In the genomic region with DNA sequence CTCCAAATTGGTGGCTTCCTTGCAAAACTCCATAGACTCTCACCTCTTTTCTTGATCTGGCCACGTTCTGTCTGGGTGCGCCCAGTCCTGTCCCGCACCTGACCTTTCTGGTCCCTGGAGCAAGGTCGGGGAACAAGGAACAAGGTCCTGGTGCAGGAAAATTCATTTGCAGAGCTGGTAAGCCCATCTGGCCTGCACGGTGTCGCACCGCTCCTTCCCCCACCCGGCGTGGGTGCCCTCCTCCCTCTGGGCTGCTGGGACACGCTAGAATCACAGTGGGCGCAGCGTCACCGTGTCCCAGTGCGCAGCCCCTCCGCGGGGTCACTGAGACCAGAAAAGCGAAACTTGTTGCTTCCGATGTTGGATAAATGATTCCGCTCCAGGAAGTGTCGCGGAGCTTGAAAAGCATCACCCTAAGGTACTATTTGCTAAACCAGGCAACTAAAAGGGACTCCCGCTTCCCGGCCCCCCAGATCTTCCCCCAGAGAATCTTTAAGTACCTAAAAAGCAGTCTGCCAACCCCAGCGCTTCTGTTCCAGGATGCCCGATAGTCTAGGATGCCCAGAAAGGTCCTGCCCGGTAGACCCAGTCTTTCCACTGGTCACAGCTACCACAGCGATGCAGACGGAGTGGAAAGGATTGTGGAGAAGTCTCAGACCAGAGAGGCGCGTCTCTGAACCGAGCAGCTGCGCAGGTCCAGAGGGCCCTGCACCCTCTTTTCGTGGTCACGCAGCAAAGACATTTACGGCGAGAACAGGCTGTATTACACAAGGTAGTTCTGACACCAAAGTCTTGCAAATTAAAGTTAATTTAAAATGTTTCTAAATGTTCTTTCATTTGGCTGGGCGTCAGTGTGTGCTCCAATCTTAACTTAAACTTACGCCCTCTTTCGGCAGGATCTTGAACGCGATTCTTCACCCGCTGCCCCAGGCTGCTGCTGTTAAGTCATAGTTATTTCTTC, we compare ENCODE assay signal across 8 mouse cellular contexts. TPM values are rescaled to one million over a fixed set of nuclear protein-coding genes. Genes with fewer than 3 reads are reported as not detected.
A peak's percentile ranks its signal among the peaks of the same experiment; 100 is the strongest.
DNase-seq lines count a peak whose midpoint lies in the region; ATAC-seq and TF ChIP-seq lines count a peak whose summit lies in the region.

A gene (minus strand): TSS at position 717 of the 961 bp plus-strand sequence.

- H3K4me2 ChIP-seq in hindbrain, embryonic 15.5 days = peak within 1 kb of the TSS; percentile 97

- no peak for ATAC-seq in hindbrain, embryonic 15.5 days (ENCODE audit: low FRiP score, low read depth)

- no peak within 1 kb of the TSS for H3K27ac ChIP-seq in bone marrow macrophage, adult 2 months (ENCODE audit: insufficient read depth, low read depth, low read length)
- H3K27ac ChIP-seq in hindbrain, embryonic 15.5 days (replicated peaks) = no peak within 1 kb of the TSS
- no peak within 1 kb of the TSS for H3K27ac ChIP-seq in thymus, adult 2 months (ENCODE audit: control insufficient read depth, insufficient read depth, low read length)

- 0 out of 2 replicates have a peak within 1 kb of the TSS, but pooled peaks have one; percentile 6 for H3K9ac ChIP-seq in hindbrain, embryonic 15.5 days

- under 1% methylated on average over 42 of the region's 42 CpGs for WGBS in hindbrain, embryonic 15.5 days
- 2% methylated on average over 42 of the region's 42 CpGs for WGBS in thymus, adult 2 months

- H3K4me3 ChIP-seq in bone marrow macrophage, adult 2 months (ENCODE audit: insufficient read depth, low read length) = peak within 1 kb of the TSS; percentile 58
- peak within 1 kb of the TSS; percentile 52 for H3K4me3 ChIP-seq in hindbrain, embryonic 15.5 days
- H3K4me3 ChIP-seq in thymus, adult 2 months (ENCODE audit: control insufficient read depth, insufficient read depth, low read length) = no peak within 1 kb of the TSS

- no peaks in the 10 kb centered on the region for H3K36me3 ChIP-seq in hindbrain, embryonic 15.5 days
- H3K36me3 ChIP-seq in thymus, adult 2 months (ENCODE audit: control insufficient read depth, insufficient read depth, low read length) = no peaks in the 10 kb centered on the region

- H3K9me3 ChIP-seq in hindbrain, embryonic 15.5 days = no peaks in the 10 kb centered on the region

- peaks cover 47% of the 10 kb centered on the region for H3K27me3 ChIP-seq in hindbrain, embryonic 15.5 days
- peaks cover 11% of the 10 kb centered on the region for H3K27me3 ChIP-seq in thymus, adult 2 months (ENCODE audit: control insufficient read depth, insufficient read depth, low read length)

- DNase-seq in Muller cell, postnatal 12 days (ENCODE audit: inconsistent ontology term) = peak; percentile 74
- DNase-seq in gastrocnemius, adult 18-20 months (ENCODE audit: low spot score) = peak; percentile 46
- DNase-seq in left cerebral cortex, adult 8-10 months (ENCODE audit: low spot score in 2 of 2) = peak in 1 of 2 experiments; percentile 25
- peak; percentile 85 for DNase-seq in lung, postnatal 36 days
- DNase-seq in right cerebral cortex, postnatal 4 days = peak; percentile 42
- no peak for DNase-seq in thymus, adult 2 months

- no peak for TF ChIP-seq CTCF in bone marrow macrophage, adult 2 months (IDR thresholded peaks at IDR 0.05; ENCODE audit: low read depth, low read length)
- TF ChIP-seq CTCF in thymus, adult 2 months (IDR thresholded peaks at IDR 0.05; ENCODE audit: borderline replicate concordance, control insufficient read depth, extremely low read depth, insufficient read depth, low read length, poor library complexity) = no peak

- H3K4me1 ChIP-seq in bone marrow macrophage, adult 2 months (ENCODE audit: control insufficient read depth, insufficient read depth, low read length) = no peaks in the 10 kb centered on the region
- peaks cover 48% of the 10 kb centered on the region for H3K4me1 ChIP-seq in hindbrain, embryonic 15.5 days (replicated peaks)
- 0 out of 2 replicates have a peak, but pooled peaks cover 2% of the 10 kb centered on the region for H3K4me1 ChIP-seq in thymus, adult 2 months (replicated peaks; ENCODE audit: control insufficient read depth, insufficient read depth, low read length)

- TF ChIP-seq POLR2A in bone marrow macrophage, adult 2 months (IDR thresholded peaks at IDR 0.05; ENCODE audit: borderline replicate concordance, low read depth, low read length) = no peak
- no peak for TF ChIP-seq POLR2A in thymus, adult 2 months (IDR thresholded peaks at IDR 0.05; ENCODE audit: control insufficient read depth, extremely low read depth, insufficient read depth, low read length, poor library complexity)

RNA-seq across cellular contexts. Expression of the gene that starts here (rescaled TPM):
- 0.19 TPM in 1 of 2 replicates, not detected in the other for polyA plus RNA-seq in bone marrow macrophage, adult 2 months (2012; ENCODE audit: insufficient read depth, insufficient read length, missing spikeins)
- 1 to 10 TPM; 8.4 to 8.6 TPM for total RNA-seq in gastrocnemius, adult 18-20 months (2021)
- polyA plus RNA-seq in hindbrain, embryonic 15.5 days (2015; fragmentation: Nextera tagmentation; extraction: Ambion mirVana) = 0.88 and 1.1 TPM in 2 replicates
- 10 to 100 TPM in 3 of 4 experiments, 1 to 10 TPM in 1; 9.4 to 11.6 (median 10.6) TPM for total RNA-seq in left cerebral cortex, adult 8-10 months (2022)
- 0.50 and 1.4 TPM in 2 replicates for polyA plus RNA-seq in thymus, adult 2 months (2012; rRNA removed)
